Mouse (Mus musculus): ENCODE data around the gene Eif5a. TPM values are rescaled to one million over a fixed set of nuclear protein-coding genes. Genes with fewer than 3 reads are reported as not detected.
A peak's percentile ranks its signal among the peaks of the same experiment; 100 is the strongest.
"Not testable (repeated sequence)": the region's sequence is repeated elsewhere in the genome, so short reads cannot be mapped to it uniquely, and the experiment has no call there.

Eif5a gene
- polyA plus RNA-seq, 1 experiment = 575 TPM

- TF ChIP-seq POLR2A (IDR thresholded peaks at IDR 0.05; ENCODE audit: low read depth, low read length) (peak; percentile 15), CTCF (conservative IDR thresholded peaks at IDR 0.05; ENCODE audit: insufficient read depth, insufficient read length, low read depth, low read length) (no peak)
- 7% methylated on average over 49 of the region's 49 CpGs for WGBS
- peaks cover 3% of the 10 kb centered on the region; the same call in 1 of the 2 replicates for H3K4me1 ChIP-seq (ENCODE audit: control insufficient read depth, insufficient read depth, low read length)
- H3K36me3 ChIP-seq (ENCODE audit: control insufficient read depth, insufficient read depth, low read length) = no peaks in the 10 kb centered on the region
- H3K27ac ChIP-seq (ENCODE audit: insufficient read depth, low read depth, low read length) = peak overlapping the region; percentile 72
- H3K27me3 ChIP-seq (replicated peaks; ENCODE audit: control insufficient read depth, insufficient read depth, low read length) = peaks cover 1% of the 10 kb centered on the region; the same call in 1 of the 2 replicates
- DNase-seq = peak; percentile 77
- H3K4me3 ChIP-seq (ENCODE audit: insufficient read depth, low read depth, low read length) = peak overlapping the region; percentile 70
Measured at GRCm38 (mm10) chr11:69965271-69966005, 43.7 kb upstream of the Eif5a start.

- peaks cover 3% of the 10 kb centered on the region; the same call in 1 of the 2 replicates for H3K4me1 ChIP-seq (ENCODE audit: control insufficient read depth, insufficient read depth, low read length)
- no peaks in the 10 kb centered on the region for H3K36me3 ChIP-seq (ENCODE audit: control insufficient read depth, insufficient read depth, low read length)
- H3K4me3 ChIP-seq (ENCODE audit: insufficient read depth, low read depth, low read length) = peak within 1 kb of the TSS; percentile 70
- 21% methylated on average over 24 of the region's 24 CpGs for WGBS
- H3K27ac ChIP-seq (ENCODE audit: insufficient read depth, low read depth, low read length) = peak within 1 kb of the TSS; percentile 72
- no peak for DNase-seq
- peaks cover 1% of the 10 kb centered on the region; the same call in 1 of the 2 replicates for H3K27me3 ChIP-seq (replicated peaks; ENCODE audit: control insufficient read depth, insufficient read depth, low read length)
- TF ChIP-seq POLR2A (IDR thresholded peaks at IDR 0.05; ENCODE audit: low read depth, low read length) (no peak), CTCF (conservative IDR thresholded peaks at IDR 0.05; ENCODE audit: insufficient read depth, insufficient read length, low read depth, low read length) (no peak)
Measured at GRCm38 (mm10) chr11:69964650-69965270, 43.0 kb upstream of the Eif5a start, which contains the start of gene Cldn7. TSS of gene Cldn7 (plus strand) at chr11:69964779.

- 34% methylated on average over 5 of the region's 5 CpGs for WGBS
- H3K27ac ChIP-seq (ENCODE audit: insufficient read depth, low read depth, low read length) = no peak overlapping the region
- H3K4me3 ChIP-seq (ENCODE audit: insufficient read depth, low read depth, low read length) = no peak overlapping the region
- no peak for DNase-seq
- H3K36me3 ChIP-seq (ENCODE audit: control insufficient read depth, insufficient read depth, low read length) = no peaks in the 10 kb centered on the region
- H3K4me1 ChIP-seq (ENCODE audit: control insufficient read depth, insufficient read depth, low read length) = peaks cover 1% of the 10 kb centered on the region; the same call in 1 of the 2 replicates
- H3K27me3 ChIP-seq (replicated peaks; ENCODE audit: control insufficient read depth, insufficient read depth, low read length) = peaks cover 1% of the 10 kb centered on the region; the same call in 1 of the 2 replicates
- no peak for TF ChIP-seq CTCF (conservative IDR thresholded peaks at IDR 0.05; ENCODE audit: insufficient read depth, insufficient read length, low read depth, low read length)
- TF ChIP-seq POLR2A (IDR thresholded peaks at IDR 0.05; ENCODE audit: low read depth, low read length) = no peak
Measured at GRCm38 (mm10) chr11:69961841-69962240, 40.1 kb upstream of the Eif5a start.

DNA sequence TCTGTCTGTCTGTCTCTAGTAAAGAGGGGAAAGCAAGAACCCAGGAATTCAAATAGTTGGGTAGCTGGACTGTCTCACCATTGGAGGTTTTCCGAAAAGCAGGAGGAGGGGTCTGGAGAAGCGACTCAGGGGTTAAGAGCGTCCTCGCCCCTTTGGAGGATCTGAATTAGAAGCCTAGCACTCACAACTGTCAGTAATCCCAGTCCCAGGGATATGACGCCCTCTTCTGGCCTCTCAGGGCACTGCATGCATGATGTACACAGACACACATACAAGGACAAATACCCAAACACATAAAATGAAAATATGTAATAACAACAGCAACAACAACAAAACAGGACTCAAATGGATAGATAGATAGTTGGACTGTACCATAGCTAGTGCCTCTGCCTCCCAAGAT, 38.9 kb upstream of the Eif5a start:
- TF ChIP-seq CTCF (conservative IDR thresholded peaks at IDR 0.05; ENCODE audit: insufficient read depth, insufficient read length, low read depth, low read length) (peak; percentile 30), POLR2A (IDR thresholded peaks at IDR 0.05; ENCODE audit: low read depth, low read length) (no peak)
- WGBS = 51% methylated on average over 5 of the region's 5 CpGs
- Histone ChIP-seq H3K4me1 (ENCODE audit: control insufficient read depth, insufficient read depth, low read length) (no peaks in the 10 kb centered on the region), H3K27me3 (replicated peaks; ENCODE audit: control insufficient read depth, insufficient read depth, low read length) (peaks cover 1% of the 10 kb centered on the region; the same call in 1 of the 2 replicates), H3K27ac (ENCODE audit: insufficient read depth, low read depth, low read length) (no peak overlapping the region), H3K36me3 (ENCODE audit: control insufficient read depth, insufficient read depth, low read length) (no peaks in the 10 kb centered on the region), H3K4me3 (ENCODE audit: insufficient read depth, low read depth, low read length) (no peak overlapping the region)
- no peak for DNase-seq

DNA sequence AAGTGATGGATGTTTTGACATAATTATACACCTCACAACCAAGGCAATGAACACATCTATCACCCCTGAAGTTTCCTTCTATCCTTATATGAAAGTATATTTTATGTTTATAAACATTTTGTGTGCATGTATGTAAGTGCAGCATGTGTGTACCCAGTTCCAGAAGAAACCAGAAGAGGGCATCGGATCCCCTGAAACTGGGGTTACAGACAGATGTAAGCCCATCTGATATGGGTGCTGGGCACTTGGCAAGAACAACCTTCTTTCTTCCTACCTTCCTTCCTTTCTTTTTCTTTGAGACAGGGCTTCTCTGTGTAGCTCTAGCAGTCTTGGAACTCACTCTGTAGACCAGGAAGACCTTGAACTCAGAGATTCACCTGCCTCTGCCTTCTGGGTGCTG, 34.5 kb upstream of the Eif5a start:
- no peak overlapping the region for H3K27ac ChIP-seq (ENCODE audit: insufficient read depth, low read depth, low read length)
- H3K4me3 ChIP-seq (ENCODE audit: insufficient read depth, low read depth, low read length) = no peak overlapping the region
- WGBS = 73% methylated on average over 1 of the region's 1 CpGs

GRCm38 (mm10) chr11:69955618-69956017, 33.9 kb upstream of the Eif5a start:
- not testable (repeated sequence) for H3K4me1 ChIP-seq (ENCODE audit: control insufficient read depth, insufficient read depth, low read length); H3K36me3 ChIP-seq (ENCODE audit: control insufficient read depth, insufficient read depth, low read length); H3K27ac ChIP-seq (ENCODE audit: insufficient read depth, low read depth, low read length); H3K27me3 ChIP-seq (replicated peaks; ENCODE audit: control insufficient read depth, insufficient read depth, low read length); DNase-seq; H3K4me3 ChIP-seq (ENCODE audit: insufficient read depth, low read depth, low read length)
- WGBS = 69% methylated on average over 4 of the region's 4 CpGs

More for the DNA sequence above, 34.5 kb upstream of the Eif5a start:
- H3K4me1 ChIP-seq (ENCODE audit: control insufficient read depth, insufficient read depth, low read length) = no peaks in the 10 kb centered on the region
- H3K36me3 ChIP-seq (ENCODE audit: control insufficient read depth, insufficient read depth, low read length) = no peaks in the 10 kb centered on the region
- H3K27me3 ChIP-seq (replicated peaks; ENCODE audit: control insufficient read depth, insufficient read depth, low read length) = no peaks in the 10 kb centered on the region
- DNase-seq = no peak
- TF ChIP-seq POLR2A (IDR thresholded peaks at IDR 0.05; ENCODE audit: low read depth, low read length) (no peak), CTCF (conservative IDR thresholded peaks at IDR 0.05; ENCODE audit: insufficient read depth, insufficient read length, low read depth, low read length) (0 out of 2 replicates have a peak, but pooled peaks have one; percentile 4)

- no peak for DNase-seq
- Histone ChIP-seq H3K4me3 (ENCODE audit: insufficient read depth, low read depth, low read length) (no peak overlapping the region), H3K4me1 (ENCODE audit: control insufficient read depth, insufficient read depth, low read length) (0 out of 2 replicates have a peak, but pooled peaks cover 4% of the 10 kb centered on the region), H3K36me3 (ENCODE audit: control insufficient read depth, insufficient read depth, low read length) (no peaks in the 10 kb centered on the region), H3K27me3 (replicated peaks; ENCODE audit: control insufficient read depth, insufficient read depth, low read length) (no peaks in the 10 kb centered on the region), H3K27ac (ENCODE audit: insufficient read depth, low read depth, low read length) (no peak overlapping the region)
- TF ChIP-seq POLR2A (IDR thresholded peaks at IDR 0.05; ENCODE audit: low read depth, low read length) (no peak), CTCF (conservative IDR thresholded peaks at IDR 0.05; ENCODE audit: insufficient read depth, insufficient read length, low read depth, low read length) (no peak)
- WGBS = 41% methylated on average over 11 of the region's 11 CpGs
Measured at GRCm38 (mm10) chr11:69953267-69953915, 31.6 kb upstream of the Eif5a start.

Measured in kidney, adult 2 months (tissue).